Mouse (Mus musculus) forebrain, embryonic 15.5 days (tissue): ENCODE data around the gene Rundc3a. TPM values are rescaled to one million over a fixed set of nuclear protein-coding genes. Genes with fewer than 3 reads are reported as not detected.

Source experiments
- ATAC-seq: fragments of 200-750 bp; cut with Nextera tagmentation; replicated peaks from 2 replicates; pipeline ENCODE4 v1.8.0; 2017; ENCODE audit warnings: mild to moderate bottlenecking, moderate TSS enrichment, moderate library complexity
- H3K27ac ChIP-seq: fragments of 300-500 bp; sonication (generic); replicated peaks from 2 replicates; pipeline ENCODE4 v1.5.1; 2015; ENCODE audit warnings: mild to moderate bottlenecking, inconsistent platforms
- H3K27me3 ChIP-seq: fragments of 300-500 bp; sonication (generic); 2 replicates; pipeline ENCODE4 v1.6.1; 2015; ENCODE audit warnings: inconsistent platforms
- H3K36me3 ChIP-seq: fragments of 300-500 bp; sonication (generic); 2 replicates; pipeline ENCODE4 v1.6.1; 2015; ENCODE audit warnings: mild to moderate bottlenecking, inconsistent platforms
- H3K4me1 ChIP-seq: fragments of 300-500 bp; sonication (generic); 2 replicates; pipeline ENCODE4 v1.6.1; 2015; ENCODE audit warnings: inconsistent platforms
- H3K4me2 ChIP-seq: fragments of 300-500 bp; sonication (generic); replicated peaks from 2 replicates; pipeline ENCODE4 v1.6.1; 2015; ENCODE audit warnings: mild to moderate bottlenecking, inconsistent platforms
- H3K4me3 ChIP-seq: fragments of 300-500 bp; sonication (generic); 2 replicates; pipeline ENCODE4 v1.5.1; 2015; ENCODE audit warnings: mild to moderate bottlenecking, inconsistent platforms
- H3K9ac ChIP-seq: fragments of 300-500 bp; sonication (generic); replicated peaks from 2 replicates; pipeline ENCODE4 v1.6.1; 2015; ENCODE audit warnings: mild to moderate bottlenecking, inconsistent platforms
- H3K9me3 ChIP-seq: fragments of 300-500 bp; sonication (generic); 2 replicates; pipeline ENCODE4 v1.6.1; 2016; ENCODE audit warnings: inconsistent platforms
- WGBS: fragments of 180-500 bp; shearing (Covaris S2); methylation state at CpG from one replicate; pipeline ENCODE4 v1.1.7; 2015; ENCODE audit warnings: mixed read lengths; 5-methylcytosine and 5-hydroxymethylcytosine counted together
- polyA plus RNA-seq: library from polyadenylated mRNA; unstranded; fragments of >200 nt; fragmentation: Nextera tagmentation; extraction: Ambion mirVana; gene quantifications from 2 replicates; pipeline ENCODE4 v1.2.1, GENCODE M21; 2015

The Rundc3a gene
- polyA plus RNA-seq, 1 experiment from 2014 or later, result 149 TPM

- WGBS, result 74% methylated on average over 6 of the region's 6 CpGs
- no peak for ATAC-seq
- Histone ChIP-seq H3K4me1 (peaks cover 4% of the 10 kb centered on the region), H3K9ac (no peak overlapping the region), H3K9me3 (no peaks in the 10 kb centered on the region), H3K36me3 (no peaks in the 10 kb centered on the region), H3K4me3 (no peak overlapping the region), H3K4me2 (no peak overlapping the region), H3K27me3 (no peaks in the 10 kb centered on the region; the same call in 1 of the 2 replicates), H3K27ac (no peak overlapping the region)
Measured at GRCm38 (mm10) chr11:102424666-102425065, 31.5 kb downstream of the Rundc3a start.

DNA sequence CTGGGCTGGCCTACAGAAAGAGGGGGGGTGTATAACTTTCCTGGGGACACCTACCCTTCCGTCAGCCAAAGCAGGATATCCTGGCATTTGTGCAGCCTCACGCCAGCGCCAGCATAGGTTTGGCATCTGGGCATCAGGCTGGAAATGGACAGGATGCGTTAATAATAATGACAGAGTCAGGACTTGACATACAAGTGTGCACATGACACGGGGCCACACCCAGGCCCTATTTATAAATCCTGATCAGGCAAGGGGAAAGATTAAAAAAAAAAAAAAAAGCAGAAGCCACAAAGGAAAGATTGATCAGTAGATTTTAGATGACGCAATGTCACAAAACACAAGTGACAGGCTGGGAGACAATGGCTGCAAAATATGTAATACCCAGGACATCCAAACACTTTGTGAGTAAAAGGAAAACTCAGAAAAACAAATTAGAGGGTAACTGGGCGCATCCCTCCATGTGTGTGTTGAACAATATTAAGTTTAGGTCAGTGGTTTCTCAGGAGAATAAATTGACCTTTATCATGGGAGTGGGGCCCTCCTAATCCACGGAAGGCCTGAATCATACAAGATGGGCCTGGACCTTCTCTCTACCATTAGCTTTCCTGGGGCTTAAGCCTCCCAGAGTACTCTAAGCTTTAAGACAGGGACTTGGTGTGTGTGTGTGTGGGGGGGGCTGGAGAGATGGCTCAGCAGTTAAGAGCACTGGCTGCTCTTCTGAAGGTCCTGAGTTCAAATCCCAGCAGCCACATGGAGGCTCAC lies 32.5 kb downstream of the Rundc3a start:
- 80% methylated on average over 8 of the region's 8 CpGs for WGBS
- Histone ChIP-seq H3K4me3 (no peak overlapping the region), H3K36me3 (no peaks in the 10 kb centered on the region), H3K4me1 (peaks cover 11% of the 10 kb centered on the region), H3K27me3 (no peaks in the 10 kb centered on the region; the same call in 1 of the 2 replicates), H3K9me3 (no peaks in the 10 kb centered on the region), H3K4me2 (no peak overlapping the region), H3K27ac (no peak overlapping the region), H3K9ac (no peak overlapping the region)
- no peak for ATAC-seq

- Histone ChIP-seq H3K4me2 (no peak overlapping the region), H3K4me3 (no peak overlapping the region), H3K9me3 (no peaks in the 10 kb centered on the region), H3K4me1 (peaks cover 27% of the 10 kb centered on the region), H3K27me3 (no peaks in the 10 kb centered on the region; the same call in 1 of the 2 replicates), H3K9ac (no peak overlapping the region), H3K27ac (no peak overlapping the region), H3K36me3 (no peaks in the 10 kb centered on the region)
- ATAC-seq, result no peak
- WGBS, result 73% methylated on average over 8 of the region's 8 CpGs
Measured at GRCm38 (mm10) chr11:102428981-102429540, 35.9 kb downstream of the Rundc3a start.

DNA sequence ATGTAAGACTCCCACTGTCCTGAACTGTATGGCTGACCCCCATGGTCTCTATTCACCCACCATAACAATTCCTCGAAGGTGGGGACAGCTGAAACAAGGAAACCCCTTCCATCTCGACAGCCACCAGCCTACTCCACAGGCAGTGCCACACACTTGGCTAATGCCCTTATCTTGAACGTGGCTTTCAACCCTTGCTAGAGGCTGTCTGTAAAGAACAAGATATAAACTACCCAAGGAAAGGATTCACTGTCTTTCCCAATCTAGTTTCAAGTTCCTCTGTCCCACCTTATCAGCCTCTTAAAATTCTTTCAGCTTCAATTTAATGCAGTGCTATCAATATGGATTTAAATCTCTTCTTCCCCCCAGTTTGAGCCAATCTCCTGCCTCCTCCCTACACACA lies 36.3 kb downstream of the Rundc3a start:
- ATAC-seq, result no peak
- no peaks in the 10 kb centered on the region; the same call in 1 of the 2 replicates for H3K27me3 ChIP-seq
- H3K9ac ChIP-seq, result peak overlapping the region; percentile 53
- H3K4me1 ChIP-seq, result peaks cover 30% of the 10 kb centered on the region
- WGBS, result 48% methylated on average over 3 of the region's 3 CpGs
- H3K36me3 ChIP-seq, result peaks cover under 1% of the 10 kb centered on the region; the same call in 1 of the 2 replicates
- peak overlapping the region; percentile 99 for H3K4me2 ChIP-seq
- no peaks in the 10 kb centered on the region for H3K9me3 ChIP-seq
- H3K27ac ChIP-seq, result peak overlapping the region; percentile 54; the same call in 1 of the 2 replicates
- peak overlapping the region; percentile 72 for H3K4me3 ChIP-seq

DNA sequence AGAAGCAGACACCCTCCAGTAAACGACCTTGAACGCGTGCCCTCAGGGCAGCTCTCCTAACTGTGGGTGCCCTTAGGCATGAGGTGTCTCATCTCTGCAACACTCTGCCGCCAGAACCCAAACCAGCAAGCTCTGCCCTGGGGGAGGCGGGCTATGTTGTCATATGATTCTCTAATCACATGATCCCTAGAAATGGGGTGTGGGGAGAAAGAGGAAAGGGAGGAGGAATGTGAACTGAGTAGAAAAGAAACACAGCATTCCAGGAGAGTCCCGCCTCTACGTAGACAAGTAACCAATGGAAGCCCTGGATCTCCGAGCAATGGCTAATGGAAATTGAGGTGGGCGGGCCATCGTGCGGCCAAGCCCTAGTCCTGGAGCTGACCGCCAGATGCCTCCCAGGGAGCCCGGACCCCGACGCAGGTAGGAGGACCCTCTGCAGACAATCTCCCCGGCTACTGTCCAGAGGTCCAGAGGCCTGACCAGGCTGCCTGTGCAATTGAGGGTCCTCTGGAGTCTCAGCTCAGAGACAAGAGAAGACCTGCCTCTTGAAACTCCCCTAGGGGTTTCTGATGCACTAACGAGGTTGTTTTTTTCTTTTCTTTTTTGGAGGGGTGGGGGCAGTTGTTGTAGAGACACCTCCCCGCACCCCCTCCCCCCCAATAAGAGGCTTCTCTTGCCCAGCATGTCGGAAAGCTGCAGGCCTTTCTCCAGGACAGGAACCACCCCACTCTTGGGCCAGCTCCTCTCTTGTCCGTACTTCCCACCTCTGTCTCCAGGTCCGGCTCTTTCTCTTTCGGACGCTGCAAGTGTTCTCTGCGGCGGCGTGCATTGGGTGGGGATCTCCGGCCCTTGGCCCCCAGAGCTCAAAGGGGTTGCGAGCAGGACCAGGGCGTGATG lies 37.2 kb downstream of the Rundc3a start, which contains the start of gene Grn:
Gene Grn, plus strand, starts transcription at position 195 of the 897 bp plus-strand sequence.
- peak within 1 kb of the TSS; percentile 99 for H3K4me2 ChIP-seq
- H3K4me3 ChIP-seq, result peak within 1 kb of the TSS; percentile 72
- H3K9me3 ChIP-seq, result no peaks in the 10 kb centered on the region
- H3K36me3 ChIP-seq, result peaks cover 9% of the 10 kb centered on the region
- under 1% methylated on average over 29 of the region's 29 CpGs for WGBS
- H3K9ac ChIP-seq, result peak within 1 kb of the TSS; percentile 63
- H3K27me3 ChIP-seq, result no peaks in the 10 kb centered on the region; the same call in 1 of the 2 replicates
- peak; percentile 93 for ATAC-seq
- H3K4me1 ChIP-seq, result peaks cover 30% of the 10 kb centered on the region
- H3K27ac ChIP-seq, result peak within 1 kb of the TSS; percentile 80

DNA sequence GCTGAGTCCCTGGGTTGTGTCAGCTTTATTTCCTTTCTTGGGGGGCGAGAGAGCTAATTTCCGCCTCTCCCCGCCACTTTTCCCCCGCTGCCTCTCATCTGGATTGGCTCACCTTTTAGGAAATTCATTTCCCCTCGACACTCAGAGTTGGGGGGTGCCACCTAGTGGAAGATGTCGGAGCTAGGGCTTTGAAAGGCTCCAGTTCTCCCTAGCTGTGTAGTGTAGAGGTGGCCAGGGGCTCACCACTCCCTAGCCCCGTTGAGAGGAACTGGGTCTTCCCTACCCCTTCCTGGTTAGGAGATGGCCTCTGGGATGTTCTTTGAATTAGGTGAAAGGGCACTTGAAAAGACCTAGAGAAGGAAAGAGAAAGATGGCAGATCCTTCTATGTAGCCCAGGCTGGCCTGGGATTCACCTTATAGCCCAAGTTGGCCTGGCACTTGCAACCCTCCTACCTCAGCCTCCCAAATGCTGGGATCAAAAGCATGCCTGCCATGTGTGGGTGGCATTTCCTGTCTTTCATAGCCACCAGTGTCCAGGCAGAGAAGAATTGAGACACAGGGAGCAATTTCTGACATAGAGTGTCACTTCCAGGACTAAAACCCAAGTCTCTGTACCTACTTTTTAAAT lies 37.9 kb downstream of the Rundc3a start:
- peaks cover 33% of the 10 kb centered on the region for H3K4me1 ChIP-seq
- no peaks in the 10 kb centered on the region; the same call in 1 of the 2 replicates for H3K27me3 ChIP-seq
- peak overlapping the region; percentile 80 for H3K27ac ChIP-seq
- H3K4me3 ChIP-seq, result peak overlapping the region; percentile 72
- H3K36me3 ChIP-seq, result peaks cover 16% of the 10 kb centered on the region
- H3K4me2 ChIP-seq, result peak overlapping the region; percentile 99
- peak; percentile 39; the same call in 1 of the 2 replicates for ATAC-seq
- H3K9ac ChIP-seq, result peak overlapping the region; percentile 63
- no peaks in the 10 kb centered on the region for H3K9me3 ChIP-seq
- 1% methylated on average over 7 of the region's 7 CpGs for WGBS

- no peak overlapping the region for H3K4me2 ChIP-seq
- no peak overlapping the region for H3K9ac ChIP-seq
- 88% methylated on average over 3 of the region's 3 CpGs for WGBS
- H3K9me3 ChIP-seq, result no peaks in the 10 kb centered on the region
- no peak overlapping the region for H3K4me3 ChIP-seq
- peaks cover 33% of the 10 kb centered on the region for H3K4me1 ChIP-seq
- H3K27me3 ChIP-seq, result no peaks in the 10 kb centered on the region; the same call in 1 of the 2 replicates
- peaks cover 21% of the 10 kb centered on the region for H3K36me3 ChIP-seq
- no peak overlapping the region for H3K27ac ChIP-seq
- no peak for ATAC-seq
Measured at GRCm38 (mm10) chr11:102431728-102432114, 38.5 kb downstream of the Rundc3a start.

GRCm38 (mm10) chr11:102432115-102432843 lies 39.1 kb downstream of the Rundc3a start:
- ATAC-seq, result no peak
- H3K9ac ChIP-seq, result no peak overlapping the region
- no peaks in the 10 kb centered on the region; the same call in 1 of the 2 replicates for H3K27me3 ChIP-seq
- H3K4me3 ChIP-seq, result no peak overlapping the region
- 68% methylated on average over 16 of the region's 16 CpGs for WGBS
- H3K27ac ChIP-seq, result no peak overlapping the region
- peaks cover 25% of the 10 kb centered on the region for H3K36me3 ChIP-seq
- no peaks in the 10 kb centered on the region for H3K9me3 ChIP-seq
- peaks cover 38% of the 10 kb centered on the region for H3K4me1 ChIP-seq
- no peak overlapping the region for H3K4me2 ChIP-seq

DNA sequence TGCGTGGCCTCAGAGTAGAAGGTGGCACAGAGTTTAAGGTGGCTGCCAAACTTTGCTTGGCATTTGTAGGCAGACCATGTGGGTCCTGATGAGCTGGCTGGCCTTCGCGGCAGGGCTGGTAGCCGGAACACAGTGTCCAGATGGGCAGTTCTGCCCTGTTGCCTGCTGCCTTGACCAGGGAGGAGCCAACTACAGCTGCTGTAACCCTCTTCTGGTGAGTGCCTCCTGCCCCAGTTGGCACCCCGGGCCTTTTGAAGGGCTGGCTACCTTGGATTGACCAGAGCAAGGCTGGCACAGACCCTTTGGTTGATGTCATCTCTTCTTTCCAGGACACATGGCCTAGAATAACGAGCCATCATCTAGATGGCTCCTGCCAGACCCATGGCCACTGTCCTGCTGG lies 39.7 kb downstream of the Rundc3a start:
- Histone ChIP-seq H3K36me3 (peaks cover 30% of the 10 kb centered on the region), H3K4me3 (no peak overlapping the region), H3K4me1 (peaks cover 44% of the 10 kb centered on the region), H3K9me3 (no peaks in the 10 kb centered on the region), H3K4me2 (no peak overlapping the region), H3K27me3 (no peaks in the 10 kb centered on the region; the same call in 1 of the 2 replicates), H3K9ac (no peak overlapping the region), H3K27ac (no peak overlapping the region)
- 91% methylated on average over 6 of the region's 6 CpGs for WGBS
- no peak for ATAC-seq

DNA sequence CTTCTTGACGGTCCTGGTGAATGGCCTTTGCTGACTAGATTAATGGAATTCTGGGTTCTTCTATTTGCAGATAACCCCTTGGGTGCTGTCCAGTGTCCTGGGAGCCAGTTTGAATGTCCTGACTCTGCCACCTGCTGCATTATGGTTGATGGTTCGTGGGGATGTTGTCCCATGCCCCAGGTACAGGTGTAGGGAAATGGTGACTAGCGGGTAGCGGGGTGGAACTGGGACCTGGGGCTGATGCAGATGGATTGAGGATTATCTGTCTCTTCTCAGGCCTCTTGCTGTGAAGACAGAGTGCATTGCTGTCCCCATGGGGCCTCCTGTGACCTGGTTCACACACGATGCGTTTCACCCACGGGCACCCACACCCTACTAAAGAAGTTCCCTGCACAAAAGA lies 40.7 kb downstream of the Rundc3a start:
- H3K27me3 ChIP-seq, result no peaks in the 10 kb centered on the region; the same call in 1 of the 2 replicates
- H3K36me3 ChIP-seq, result peaks cover 31% of the 10 kb centered on the region
- no peak overlapping the region for H3K4me2 ChIP-seq
- no peaks in the 10 kb centered on the region for H3K9me3 ChIP-seq
- H3K27ac ChIP-seq, result no peak overlapping the region
- no peak overlapping the region for H3K4me3 ChIP-seq
- H3K9ac ChIP-seq, result no peak overlapping the region
- no peak for ATAC-seq
- WGBS, result 87% methylated on average over 7 of the region's 7 CpGs
- peaks cover 54% of the 10 kb centered on the region for H3K4me1 ChIP-seq

GRCm38 (mm10) chr11:102434406-102434805 lies 41.2 kb downstream of the Rundc3a start:
- H3K9ac ChIP-seq, result no peak overlapping the region
- peaks cover 58% of the 10 kb centered on the region for H3K4me1 ChIP-seq
- peaks cover 36% of the 10 kb centered on the region for H3K36me3 ChIP-seq
- H3K27ac ChIP-seq, result no peak overlapping the region
- no peak overlapping the region for H3K4me3 ChIP-seq
- WGBS, result 5% methylated on average over 7 of the region's 7 CpGs
- H3K4me2 ChIP-seq, result no peak overlapping the region
- no peaks in the 10 kb centered on the region; the same call in 1 of the 2 replicates for H3K27me3 ChIP-seq
- H3K9me3 ChIP-seq, result no peaks in the 10 kb centered on the region
- peak; percentile 57 for ATAC-seq
